Mouse (Mus musculus): ENCODE measurements around the gene Ptpn18. TPM values are rescaled to one million over a fixed set of nuclear protein-coding genes. Genes with fewer than 3 reads are reported as not detected.
A peak's percentile ranks its signal among the peaks of the same experiment; 100 is the strongest.
"Not testable (repeated sequence)": the region's sequence is repeated elsewhere in the genome, so short reads cannot be mapped to it uniquely, and the experiment has no call there.

Ptpn18 gene
- total RNA-seq, 1 experiment from 2014 or later: 3.6 TPM

- no peak for DNase-seq
Measured at GRCm38 (mm10) chr1:34516595-34516994, 57.0 kb downstream of the Ptpn18 start.

DNA sequence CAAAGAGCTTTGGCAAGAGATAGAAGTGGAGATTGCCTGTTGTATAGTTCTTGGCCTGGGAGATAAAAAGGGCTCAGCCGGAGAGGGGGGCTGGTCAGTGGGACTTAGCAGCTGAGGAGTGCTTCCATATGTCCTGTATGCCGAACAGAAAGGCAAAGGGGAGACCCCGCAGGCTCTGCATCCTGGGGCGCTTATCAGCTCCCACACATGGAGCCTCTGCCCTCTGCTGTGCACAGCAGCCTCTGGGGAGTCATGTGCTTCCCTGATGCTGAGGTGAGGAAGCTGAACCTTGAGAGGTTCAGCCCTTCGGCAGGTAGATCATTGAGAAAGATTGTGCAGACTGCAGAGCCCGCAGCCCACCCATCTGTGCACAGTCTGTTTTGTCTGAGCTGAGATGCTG lies 57.7 kb downstream of the Ptpn18 start:
- not testable (repeated sequence) for DNase-seq

GRCm38 (mm10) chr1:34517797-34518196 lies 58.2 kb downstream of the Ptpn18 start:
- not testable (repeated sequence) for DNase-seq

- peak; percentile 9 for DNase-seq
Measured at GRCm38 (mm10) chr1:34518259-34518658, 58.7 kb downstream of the Ptpn18 start.

DNA sequence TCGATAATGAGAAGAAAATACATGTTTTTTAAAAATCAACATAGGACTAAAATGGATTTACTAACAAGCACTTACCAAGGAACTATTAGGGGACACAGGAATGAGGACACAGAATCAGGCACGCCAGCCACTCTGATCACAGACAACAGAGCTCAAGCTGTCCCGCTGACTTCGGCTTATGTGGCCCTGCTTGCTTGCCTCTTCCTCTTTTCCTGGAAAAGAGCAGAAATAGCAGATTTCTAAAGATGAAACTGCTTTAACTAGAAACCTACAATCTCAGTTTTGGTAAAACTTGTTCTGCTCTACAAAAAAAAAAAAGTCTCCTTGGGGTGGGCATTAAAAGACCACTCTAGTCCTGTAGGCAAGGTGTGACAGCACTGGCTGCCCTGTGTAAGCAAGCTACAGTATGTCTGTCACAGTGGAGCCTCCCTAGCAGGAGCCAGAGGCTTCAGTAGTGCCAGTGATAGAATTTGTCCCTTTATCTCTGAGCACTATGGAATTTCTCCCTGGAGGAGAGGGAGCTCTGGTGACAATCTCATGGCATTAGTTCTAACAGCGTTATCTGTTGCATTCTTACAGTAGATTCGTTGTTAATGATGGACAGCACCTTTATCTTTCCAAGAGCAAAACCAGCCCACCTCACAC lies 62.8 kb downstream of the Ptpn18 start:
- DNase-seq: no peak

- no peak for DNase-seq
Measured at GRCm38 (mm10) chr1:34522850-34523244, 63.3 kb downstream of the Ptpn18 start.

DNA sequence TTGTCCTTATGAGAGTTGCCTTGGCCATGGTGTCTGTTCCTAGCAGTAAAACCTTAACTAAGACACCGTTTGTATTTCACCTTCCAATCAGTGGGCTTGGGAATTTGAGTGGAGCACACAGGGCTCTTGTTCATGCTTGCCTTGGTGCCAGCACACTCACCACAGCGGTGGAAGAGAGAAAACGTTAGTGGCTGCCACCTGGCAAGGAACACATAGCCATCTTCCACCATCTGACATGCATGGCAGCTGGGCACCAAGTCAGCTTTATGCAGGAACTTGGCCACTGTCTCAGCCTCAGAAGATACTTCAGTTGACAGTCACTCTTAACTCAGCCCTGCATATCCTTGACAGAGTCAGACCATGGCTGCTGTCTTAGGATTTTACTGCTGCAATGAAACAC lies 64.1 kb downstream of the Ptpn18 start:
- DNase-seq: no peak

Small RNA genes lying within 50 kb of the gene (microRNA-seq; reads per million reads assigned to microRNA genes)
- gene Mir5103: 0 to 1.1 reads per million in 2 experiments

Other genes with a start within 250 kb of the Ptpn18 start
- gene Ccdc115, start 20.1 kb upstream of the Ptpn18 start, total RNA-seq (2021): 16.4 and 20.9 TPM in 2 replicates
- 59.8 and 61.0 TPM in 2 replicates for gene Imp4, start 19.9 kb upstream of the Ptpn18 start, total RNA-seq (2021)
- gene Prss39, start 38.6 kb downstream of the Ptpn18 start, total RNA-seq (2021): not detected in 2 replicates
- gene Cfc1, start 75.9 kb downstream of the Ptpn18 start, total RNA-seq (2021): not detected in 2 replicates
- gene Prss40, start 101.2 kb downstream of the Ptpn18 start, total RNA-seq (2021): not detected in 2 replicates
- gene Amer3, start 119.9 kb downstream of the Ptpn18 start, total RNA-seq (2021): 0.70 and 0.71 TPM in 2 replicates